Mouse (Mus musculus) WW6 (cell line): ENCODE measurements around the gene Sap30.
"Not testable (repeated sequence)": the region's sequence is repeated elsewhere in the genome, so short reads cannot be mapped to it uniquely, and the experiment has no call there.

Experiments used
- DNase-seq: peaks from one replicate; pipeline ENCODE4 v3.0.0-alpha.2; 2013; ENCODE audit warnings: low read depth, low spot score

Gene Sap30

DNA sequence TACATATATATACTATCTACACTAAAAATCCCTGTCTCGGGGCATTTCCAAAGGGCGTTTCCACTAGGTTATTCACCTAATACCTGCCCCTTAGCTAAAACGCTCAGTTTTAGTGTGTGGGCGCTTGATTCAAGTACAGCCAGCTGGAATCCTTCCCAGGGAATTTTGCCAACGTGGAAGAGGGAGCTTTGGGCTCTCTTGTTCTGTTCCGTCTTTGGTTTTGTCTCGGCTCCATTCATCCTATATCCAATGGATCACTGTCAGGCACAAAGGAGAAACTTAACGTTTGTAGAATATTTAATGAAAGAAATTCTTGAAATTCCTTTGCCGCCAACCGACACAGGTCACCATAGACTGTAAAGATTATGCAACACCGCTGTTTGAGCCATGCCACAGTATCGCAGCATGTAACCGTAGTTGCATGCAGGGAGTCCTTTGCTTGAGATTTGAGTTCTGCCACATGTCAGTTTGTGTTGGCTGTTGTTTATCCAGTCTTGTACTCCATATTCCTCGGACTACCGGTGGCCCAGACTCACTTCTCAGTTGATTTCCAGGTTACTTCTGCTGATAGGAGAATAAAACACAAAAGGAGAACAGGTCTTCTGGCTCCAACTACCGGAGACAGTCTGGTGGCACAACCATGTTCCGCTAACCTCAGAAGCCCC, 11.3 kb upstream of the Sap30 start:
- no peak for DNase-seq

DNA sequence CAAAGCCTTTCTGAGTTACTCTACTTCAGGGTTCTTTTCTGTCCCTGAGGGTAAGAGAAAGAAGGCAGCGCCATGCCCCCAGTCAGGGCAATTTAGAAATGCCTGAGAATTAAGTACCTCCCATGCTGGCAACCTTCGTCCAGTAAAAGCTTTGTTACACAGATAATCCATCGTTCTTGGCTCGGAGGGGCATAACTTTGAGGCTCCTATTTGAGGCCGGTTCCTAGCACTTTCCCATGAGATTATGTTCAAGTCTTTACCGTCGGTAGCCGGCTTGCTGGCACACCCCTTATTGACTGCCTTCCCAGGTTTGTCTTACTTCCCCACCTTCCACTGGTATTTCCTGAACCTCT, 10.8 kb upstream of the Sap30 start:
- no peak for DNase-seq

DNA sequence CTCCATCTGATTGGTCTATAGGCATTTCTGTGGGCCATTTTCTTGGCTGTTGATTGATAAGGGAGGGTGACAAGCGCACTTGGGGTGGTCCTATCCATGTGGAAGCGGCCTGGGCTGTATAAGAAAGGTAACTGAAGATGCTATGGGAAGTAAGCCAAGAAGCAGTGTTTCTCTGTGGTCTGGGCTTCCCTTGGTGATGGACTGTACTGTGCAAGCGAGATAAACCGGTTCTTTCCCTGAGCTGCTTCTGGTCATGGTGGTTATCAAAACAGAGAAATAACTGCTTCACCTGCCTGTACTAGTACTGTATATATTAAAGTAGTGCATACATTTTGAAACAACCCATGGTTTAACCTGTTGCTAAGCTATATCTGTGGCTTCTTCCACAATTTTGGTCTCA, 4.2 kb upstream of the Sap30 start:
- DNase-seq = no peak

DNA sequence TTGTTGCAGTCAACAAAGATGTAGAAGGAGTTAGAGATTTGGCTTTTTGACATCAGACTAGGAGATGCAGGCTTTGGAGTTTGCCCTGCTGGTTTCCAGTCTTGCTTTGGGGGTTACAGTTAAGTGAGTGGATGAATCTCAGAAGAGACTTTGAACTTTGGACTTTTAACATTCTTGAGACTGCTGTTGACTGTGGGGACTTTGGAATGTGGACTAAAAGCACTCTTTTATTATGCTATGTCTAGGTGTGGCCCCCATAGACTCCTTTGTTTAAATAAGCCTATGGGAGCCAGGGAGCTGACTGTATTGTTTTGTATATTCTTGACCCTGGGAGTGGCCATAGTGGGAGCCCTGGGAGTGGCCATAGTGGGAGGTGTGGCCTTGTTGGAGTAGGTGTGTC, 2.2 kb upstream of the Sap30 start:
- peak; percentile 88 for DNase-seq

DNA sequence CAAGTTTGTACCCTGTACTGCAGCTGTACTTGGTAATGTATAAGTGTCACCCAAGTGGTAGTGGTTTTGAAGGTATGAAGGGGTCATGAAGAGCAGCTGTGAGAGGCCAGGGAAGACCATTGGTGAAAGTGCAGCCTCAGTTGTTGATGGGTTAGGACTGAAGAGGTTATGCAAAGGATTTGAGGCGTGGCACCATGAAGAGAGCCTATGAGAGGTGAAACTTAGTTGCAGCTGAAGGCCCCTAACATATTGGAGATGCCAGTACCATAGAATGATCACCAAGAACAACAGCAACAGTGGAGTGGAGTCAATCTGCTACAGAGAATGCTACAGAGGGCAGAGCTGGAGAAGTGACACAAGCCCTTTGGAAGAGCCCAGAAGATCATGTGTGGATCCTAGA, 1.7 kb upstream of the Sap30 start:
- DNase-seq = no peak

DNA sequence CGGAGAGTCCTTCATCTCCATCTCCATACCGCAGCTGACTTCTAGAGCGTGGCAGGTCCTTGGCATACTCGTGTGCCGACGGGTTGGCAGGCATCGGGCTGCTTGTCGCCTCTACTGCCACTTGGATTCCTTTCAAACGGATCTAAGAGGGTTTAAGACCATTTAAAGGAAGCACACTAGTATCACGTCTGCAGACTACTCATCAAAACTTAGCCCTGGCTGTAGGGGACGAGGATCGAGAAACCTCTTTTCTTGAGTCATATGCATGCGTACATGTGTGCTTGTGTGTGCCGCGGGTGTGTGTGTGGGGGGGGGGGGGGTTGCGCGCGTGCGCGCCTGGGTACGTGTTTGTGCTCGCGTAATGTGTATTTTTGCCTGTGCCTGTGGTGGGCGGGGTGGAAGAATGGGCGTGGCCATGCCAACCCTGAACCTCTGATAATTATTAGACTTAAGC, 679 bp upstream of the Sap30 start:
- no peak for DNase-seq

DNA sequence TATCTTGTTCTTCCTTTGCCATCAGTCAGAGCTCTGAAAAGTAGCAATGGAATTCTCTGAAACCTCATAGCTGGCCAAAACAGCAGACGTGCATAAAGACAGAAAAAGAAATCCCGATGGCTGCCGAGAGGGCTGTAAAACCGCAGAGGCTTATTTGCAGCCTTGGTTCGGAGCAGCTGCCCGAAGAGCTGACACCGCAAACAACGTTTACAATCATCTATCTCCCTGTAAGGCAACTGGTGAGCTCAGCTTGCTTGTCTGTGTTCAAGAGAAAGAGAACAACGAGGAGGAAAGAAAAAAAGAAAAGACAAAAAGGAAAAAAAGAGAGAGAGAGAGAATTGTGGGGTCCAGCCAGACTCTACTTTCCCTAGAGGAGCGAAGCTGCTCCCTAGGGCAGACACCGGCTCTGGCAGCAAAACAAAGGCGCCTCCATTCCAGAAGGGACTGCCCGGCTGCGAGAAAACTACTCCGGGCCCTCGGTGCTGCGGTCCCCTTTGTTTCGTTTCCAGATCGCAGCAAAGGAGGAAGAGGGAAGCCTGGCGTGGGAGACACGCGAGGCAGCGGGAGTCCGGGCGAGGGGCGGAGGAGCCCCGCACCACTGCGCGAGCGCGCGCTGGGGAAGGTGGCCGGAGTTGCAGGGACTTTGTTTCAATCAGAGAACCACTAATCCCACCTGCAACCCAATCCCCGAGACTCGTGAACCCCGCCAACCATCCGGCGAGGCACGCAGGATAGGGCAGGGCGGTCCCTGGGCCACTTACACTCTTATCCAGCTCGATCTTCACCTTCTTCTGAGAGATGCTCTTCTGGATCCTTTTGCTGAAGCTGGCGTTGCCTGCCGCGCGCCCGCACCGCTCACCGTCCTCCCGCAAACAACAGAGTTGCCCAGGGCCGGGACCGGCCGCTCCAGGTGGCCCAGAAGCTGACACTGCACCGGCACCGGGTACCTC, 894 bp downstream of the Sap30 start:
- no peak for DNase-seq

DNA sequence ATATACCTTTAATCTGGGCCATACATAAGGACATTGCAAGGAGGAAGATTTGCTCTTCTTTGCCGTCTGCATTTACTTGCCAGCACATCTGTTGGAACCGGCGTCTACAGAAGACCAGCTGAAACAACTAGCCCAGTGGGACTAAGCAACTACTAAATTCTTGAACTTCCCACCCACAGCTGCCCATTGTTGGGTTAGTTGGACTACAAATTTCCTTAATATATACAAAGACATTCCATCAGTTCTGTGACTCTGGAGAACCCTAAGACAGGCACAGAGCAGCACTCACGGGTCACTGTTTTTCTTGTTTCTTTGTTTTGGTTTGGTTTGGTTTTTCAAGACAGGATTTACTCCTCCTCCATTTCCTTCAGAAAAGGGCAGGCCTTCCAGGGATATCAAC, 7.1 kb downstream of the Sap30 start:
- no peak for DNase-seq

DNA sequence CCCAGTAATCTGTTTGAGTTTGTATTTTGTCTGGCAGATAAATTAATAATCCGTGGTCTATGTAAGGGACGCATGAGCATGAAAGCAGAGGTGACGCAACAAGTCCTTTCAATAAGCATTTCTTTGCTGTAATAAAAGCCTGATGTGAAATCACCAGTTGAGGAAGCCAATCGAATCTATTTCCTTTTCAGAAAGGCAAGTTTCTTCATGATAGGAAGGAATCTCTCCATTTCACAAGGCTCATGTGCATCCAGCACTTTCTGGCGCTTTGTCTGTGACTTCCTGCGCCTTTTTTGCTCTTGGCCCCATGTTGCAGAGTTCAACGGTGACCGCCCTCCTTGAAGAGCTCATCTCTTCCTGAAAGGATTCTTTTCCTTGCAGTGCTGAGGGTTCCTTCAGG, 8.0 kb downstream of the Sap30 start:
- no peak for DNase-seq

DNA sequence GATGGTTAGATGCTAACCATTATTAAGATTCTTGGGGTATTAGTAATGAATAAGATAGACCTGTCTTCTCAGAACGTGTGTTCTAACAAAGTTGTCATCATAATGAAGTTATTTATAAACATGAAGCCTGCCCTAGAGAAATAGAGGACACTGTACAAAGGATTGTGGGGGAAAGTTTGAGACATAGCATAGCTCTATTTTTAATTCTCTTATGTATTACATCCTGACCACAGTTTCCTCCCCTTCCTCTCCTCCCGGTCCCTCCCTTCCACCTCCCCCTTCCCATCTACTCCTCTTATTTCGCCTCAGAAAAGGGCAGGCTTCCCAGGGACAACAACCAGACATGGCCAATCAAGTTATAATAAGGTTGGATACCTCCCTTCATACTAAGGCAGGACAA, 9.3 kb downstream of the Sap30 start:
- DNase-seq = no peak

DNA sequence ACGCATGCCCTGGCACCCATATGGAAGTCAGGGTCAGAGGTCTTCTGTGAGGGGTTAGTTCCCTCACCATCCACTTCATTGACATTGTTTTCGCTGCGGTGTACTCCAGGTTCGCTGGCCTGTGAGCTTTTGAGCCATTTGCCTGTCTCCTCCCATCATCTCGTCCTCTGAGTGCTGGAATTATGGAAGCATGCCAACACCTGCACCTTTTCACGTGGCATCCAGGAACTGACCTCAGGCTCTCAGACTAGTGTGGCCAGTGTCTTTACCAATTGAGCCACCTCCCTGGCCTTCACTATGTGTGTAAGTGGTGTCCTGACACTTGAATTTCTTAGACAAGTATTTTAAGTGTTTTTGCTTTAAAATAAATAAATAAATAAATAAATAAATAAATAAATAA, 13.9 kb downstream of the Sap30 start:
- DNase-seq = no peak

DNA sequence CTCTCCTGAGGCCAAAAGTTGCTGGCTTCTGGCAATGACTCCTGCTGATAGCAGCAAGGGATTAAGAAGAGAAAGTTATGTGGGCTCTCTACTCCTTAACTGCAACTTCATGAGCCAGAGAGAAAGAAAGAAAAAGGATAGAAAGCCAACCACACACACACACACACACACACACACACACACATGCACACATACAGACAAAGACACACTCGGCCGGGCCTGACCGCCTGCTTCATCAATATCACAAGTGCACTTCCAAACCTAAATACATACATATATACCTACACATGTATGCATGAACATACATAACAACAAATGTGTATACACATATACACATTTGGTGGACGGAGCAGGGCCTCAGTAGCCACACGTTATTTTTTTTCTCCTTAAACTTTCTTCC, 16.8 kb downstream of the Sap30 start:
- DNase-seq = no peak

DNA sequence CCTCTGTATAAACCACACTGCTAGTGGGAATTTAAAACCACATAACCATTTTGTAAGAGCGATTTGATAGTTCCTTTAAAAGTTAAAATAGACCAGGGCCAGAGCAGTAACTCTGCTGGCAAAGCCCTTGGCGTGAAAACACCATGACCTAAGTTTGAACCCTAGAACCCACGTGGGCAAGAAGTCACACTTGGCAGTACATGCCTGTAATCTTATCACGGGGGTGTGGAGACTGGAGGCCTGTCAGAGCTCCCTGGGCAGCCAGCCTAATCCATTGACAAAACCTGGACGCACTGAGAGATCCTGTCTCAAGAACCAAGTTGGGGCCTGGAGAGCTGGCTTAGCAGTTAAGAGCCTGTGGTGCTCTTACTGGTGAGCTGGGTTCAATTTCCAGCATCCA, 19.0 kb downstream of the Sap30 start:
- no peak for DNase-seq

DNA sequence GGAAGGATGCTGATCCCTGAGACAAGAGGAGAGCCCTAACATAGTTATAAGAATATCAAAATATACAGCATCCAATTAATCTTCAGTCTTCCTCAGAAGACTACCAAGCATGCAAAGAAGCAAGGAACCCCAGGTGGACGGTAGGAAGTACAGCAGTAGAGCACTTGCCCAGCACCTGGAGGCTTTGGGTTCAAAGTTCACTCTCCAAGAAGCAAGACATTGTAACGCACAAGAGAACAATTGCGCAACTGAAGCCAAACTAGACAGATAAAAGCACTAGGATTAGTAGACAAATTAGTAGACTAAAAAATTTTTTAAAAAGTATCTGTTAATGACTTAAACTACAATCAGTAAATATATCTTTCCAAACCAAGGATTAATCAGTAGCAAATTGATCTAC, 23.9 kb downstream of the Sap30 start:
- DNase-seq = no peak

DNA sequence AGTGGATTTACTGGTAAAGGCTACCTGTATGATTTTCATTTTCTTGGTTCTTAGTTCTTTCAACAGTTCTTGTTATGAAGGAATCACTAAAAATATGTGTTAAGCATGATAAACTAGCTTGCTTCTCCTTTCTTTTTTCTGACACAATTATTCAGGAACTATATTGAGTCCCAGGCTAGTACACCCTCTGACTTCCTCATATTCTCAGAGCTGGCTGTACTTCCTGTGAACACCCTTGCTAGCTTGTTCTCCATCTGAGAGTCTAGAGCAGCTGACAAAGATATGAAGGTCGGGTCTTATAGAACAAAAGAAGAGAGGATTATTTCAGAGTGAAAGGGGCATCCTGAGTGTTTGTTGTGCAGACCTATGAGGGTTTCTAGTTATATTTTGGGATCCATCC, 24.8 kb downstream of the Sap30 start:
- no peak for DNase-seq

DNA sequence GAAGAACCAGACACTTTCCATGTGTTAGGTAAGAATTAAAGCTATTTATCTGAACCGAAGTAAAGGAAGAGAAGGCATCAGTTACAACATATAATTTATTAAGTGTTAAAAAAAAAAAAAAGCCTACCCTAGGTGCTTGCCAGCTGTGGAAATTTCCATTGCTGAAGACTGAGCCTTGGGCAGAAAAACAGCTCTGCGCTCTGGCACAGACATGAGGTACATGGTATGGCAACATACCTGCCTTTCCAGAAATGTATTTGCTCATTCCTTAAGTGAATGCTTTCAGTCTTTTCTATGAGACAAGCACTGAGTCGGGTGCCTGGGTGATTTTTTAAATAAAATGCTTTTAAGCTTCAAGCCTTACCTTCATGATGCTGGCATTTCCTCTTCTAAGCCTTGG, 29.7 kb downstream of the Sap30 start:
- DNase-seq = no peak

DNA sequence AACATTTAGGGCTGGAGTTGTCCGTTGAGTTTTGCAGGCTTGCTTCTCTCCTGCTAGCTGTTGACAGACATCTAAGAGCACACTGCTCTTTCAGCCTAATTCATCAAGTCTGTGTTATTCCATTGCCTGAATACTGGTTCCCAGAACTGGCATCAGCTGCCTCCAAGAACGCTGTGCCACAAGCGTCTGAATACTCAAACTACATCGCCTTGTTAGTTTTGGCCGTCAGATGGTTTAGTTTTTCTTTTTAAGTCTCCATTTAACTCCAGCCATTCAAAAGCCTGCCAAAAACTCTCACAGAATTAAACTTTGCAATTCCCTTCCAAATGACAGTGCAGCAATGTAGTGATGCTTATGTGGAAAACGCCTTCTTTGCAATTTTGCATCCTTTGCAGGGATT, 30.5 kb downstream of the Sap30 start:
- no peak for DNase-seq

DNA sequence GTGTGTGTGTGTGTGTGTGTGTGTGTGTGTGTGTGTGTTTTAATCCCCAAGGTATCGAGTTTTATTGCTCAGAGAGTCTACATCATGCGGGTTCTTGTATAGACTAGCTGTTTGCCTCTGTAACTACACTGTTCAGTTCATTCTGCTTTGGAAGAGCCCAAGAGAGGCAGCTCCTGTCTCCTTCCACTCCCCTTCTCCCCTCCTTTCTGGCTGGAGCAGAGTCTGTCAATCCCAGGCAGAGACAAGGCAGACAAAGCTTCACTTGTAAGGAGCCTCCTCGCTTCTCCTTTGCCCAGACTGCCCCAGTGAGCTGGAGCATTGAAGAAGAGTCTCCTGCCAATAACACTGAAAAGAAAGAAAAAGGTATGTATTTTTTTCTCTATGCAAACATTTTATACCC, 31.9 kb downstream of the Sap30 start, which contains the start of gene Scrg1:
Gene Scrg1 (plus strand): TSS at position 159 of the 400 bp plus-strand sequence.
- DNase-seq = no peak

DNA sequence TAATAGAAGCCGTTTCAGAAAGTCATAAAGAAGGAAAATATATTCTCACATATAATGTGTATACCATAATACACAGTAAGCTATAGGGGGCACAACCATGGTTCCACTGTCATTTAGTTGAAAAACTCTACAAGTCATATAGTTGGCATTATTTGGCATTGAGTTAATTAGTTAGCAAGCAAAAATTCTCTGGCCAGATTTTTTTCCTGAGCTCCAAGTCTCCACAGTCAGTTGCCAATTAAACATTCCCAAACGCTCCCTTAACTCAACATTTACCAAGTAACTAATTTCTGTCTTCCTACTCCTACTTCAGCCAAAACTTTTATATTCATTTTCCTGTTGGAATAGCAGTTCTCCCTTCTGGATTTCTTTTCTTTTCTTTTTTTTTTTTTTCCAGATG, 34.3 kb downstream of the Sap30 start:
- DNase-seq = no peak

DNA sequence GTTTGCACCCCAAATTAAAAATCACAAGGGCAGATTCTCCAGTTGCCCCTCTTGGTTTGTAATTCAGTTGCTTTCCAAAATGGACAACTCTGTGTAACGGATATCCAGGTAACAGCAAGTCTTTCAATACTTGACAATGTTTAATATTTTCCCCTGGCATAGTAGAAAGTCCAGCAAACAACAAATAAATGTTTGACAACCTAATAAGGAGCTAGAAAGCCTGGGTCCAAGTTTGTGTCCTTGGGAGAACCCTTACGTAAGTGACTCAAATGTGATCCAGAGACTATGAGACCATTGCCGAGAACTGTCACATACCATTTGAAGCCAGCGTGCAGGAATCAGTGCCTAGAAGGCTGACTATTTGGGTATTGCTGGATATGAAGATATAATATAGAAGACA, 35.8 kb downstream of the Sap30 start:
- DNase-seq = no peak

DNA sequence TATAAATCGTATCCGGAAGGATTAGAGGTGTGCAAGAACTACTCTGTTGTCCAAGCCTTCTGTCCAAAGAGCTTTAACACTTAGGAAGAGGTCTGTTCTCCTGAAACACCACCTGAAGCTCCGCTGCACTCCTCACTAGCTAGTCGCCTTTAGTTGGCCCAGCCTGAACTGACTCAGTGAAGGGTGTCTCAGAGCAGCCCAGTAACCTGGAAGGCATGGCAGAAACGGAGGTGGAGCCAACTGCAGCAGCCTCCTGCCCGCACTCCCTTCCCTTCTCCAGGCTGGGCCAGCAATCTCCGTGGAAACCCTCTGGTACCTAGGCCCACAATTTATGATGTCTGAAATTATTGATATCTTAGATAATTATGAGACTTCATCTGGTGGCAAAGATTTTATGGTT, 36.9 kb downstream of the Sap30 start:
- no peak for DNase-seq

DNA sequence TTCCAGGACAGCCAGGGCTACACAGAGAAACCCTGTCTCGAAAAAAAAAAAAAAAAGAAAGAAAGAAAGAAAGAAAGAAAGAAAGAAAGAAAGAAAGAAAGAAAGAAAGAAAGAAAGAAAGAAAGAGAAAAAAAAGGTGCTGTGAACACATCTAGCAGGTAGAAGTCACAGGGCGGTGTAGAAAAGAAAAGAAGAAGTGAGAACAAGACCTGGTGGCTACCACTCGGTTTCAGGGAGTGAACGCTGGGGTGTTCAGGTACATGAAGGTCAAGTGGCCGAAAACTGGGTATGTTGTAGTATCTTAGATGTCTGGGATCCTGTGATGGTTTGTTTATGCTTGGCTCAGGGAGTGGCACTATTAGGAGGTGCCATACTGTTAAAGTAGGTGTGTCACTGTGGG, 41.8 kb downstream of the Sap30 start:
- DNase-seq = not testable (repeated sequence)

DNA sequence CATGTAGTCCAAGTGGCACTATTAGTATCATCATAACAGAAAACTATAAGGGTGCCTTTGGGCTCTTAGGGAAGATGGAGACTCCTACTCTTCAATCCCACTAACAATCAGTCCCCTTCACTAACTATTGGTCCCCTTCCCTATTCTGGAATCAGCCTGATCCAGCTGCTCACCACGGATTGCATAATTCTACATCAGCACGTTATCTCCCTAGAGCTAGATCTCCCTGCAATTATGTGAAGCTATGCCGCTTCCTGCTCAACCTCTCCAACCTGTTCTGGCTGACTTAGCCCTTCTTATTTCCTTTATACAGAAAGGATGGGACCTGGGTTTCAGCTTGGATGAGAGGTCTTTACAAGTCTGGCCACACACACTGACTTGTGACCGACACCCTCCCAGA, 44.4 kb downstream of the Sap30 start:
- DNase-seq = no peak
